Mouse (Mus musculus) hindbrain, embryonic 11.5 days (tissue): ENCODE data around the gene Gm5796. TPM values are rescaled to one million over a fixed set of nuclear protein-coding genes. Genes with fewer than 3 reads are reported as not detected.
"Not testable (repeated sequence)": the region's sequence is repeated elsewhere in the genome, so short reads cannot be mapped to it uniquely, and the experiment has no call there.

Experiments used
- ATAC-seq: fragments of 200-750 bp; cut with Nextera tagmentation; 2 replicates; pipeline ENCODE4 v1.8.0; 2017; ENCODE audit warnings: mild to moderate bottlenecking, moderate TSS enrichment, moderate library complexity; ENCODE audit not compliant: low FRiP score
- DNase-seq: peaks from one replicate; pipeline ENCODE4 v3.0.0-alpha.2; 2015; ENCODE audit warnings: low spot score
- H3K27ac ChIP-seq: fragments of 300-500 bp; sonication (generic); 2 replicates; pipeline ENCODE4 v1.5.1; 2014; ENCODE audit warnings: mild to moderate bottlenecking, low read depth, low read length
- H3K27me3 ChIP-seq: fragments of 300-500 bp; sonication (generic); 2 replicates; pipeline ENCODE4 v1.6.1; 2014; ENCODE audit warnings: mild to moderate bottlenecking, low read length, moderate library complexity, mixed read lengths; ENCODE audit not compliant: control insufficient read depth, insufficient read depth
- H3K36me3 ChIP-seq: fragments of 300-500 bp; sonication (generic); 2 replicates; pipeline ENCODE4 v1.6.1; 2014; ENCODE audit warnings: mild to moderate bottlenecking, low read length, moderate library complexity, mixed read lengths; ENCODE audit not compliant: control insufficient read depth, insufficient read depth
- H3K4me1 ChIP-seq: fragments of 300-500 bp; sonication (generic); replicated peaks from 2 replicates; pipeline ENCODE4 v1.6.1; 2014; ENCODE audit warnings: low read length, mixed read lengths; ENCODE audit not compliant: control insufficient read depth, insufficient read depth
- H3K4me2 ChIP-seq: fragments of 300-500 bp; sonication (generic); replicated peaks from 2 replicates; pipeline ENCODE4 v1.6.1; 2014; ENCODE audit warnings: mild to moderate bottlenecking, low read depth, low read length
- H3K4me3 ChIP-seq: fragments of 300-500 bp; sonication (generic); 2 replicates; pipeline ENCODE4 v1.5.1; 2014; ENCODE audit warnings: low read depth, low read length
- H3K9ac ChIP-seq: fragments of 300-500 bp; sonication (generic); 2 replicates; pipeline ENCODE4 v1.6.1; 2014; ENCODE audit warnings: low read depth, low read length
- H3K9me3 ChIP-seq: fragments of 300-500 bp; sonication (generic); 2 replicates; pipeline ENCODE4 v1.6.1; 2016; ENCODE audit warnings: low read length; ENCODE audit not compliant: control insufficient read depth
- WGBS: fragments of 180-500 bp; shearing (Covaris S2); extraction: QIAGEN DNeasy Blood & Tissue Kit; methylation state at CpG from one replicate; pipeline ENCODE4 v1.1.7; 2014; 5-methylcytosine and 5-hydroxymethylcytosine counted together
- polyA plus RNA-seq: library from polyadenylated mRNA; unstranded; fragments of >200 nt; fragmentation: Nextera tagmentation; extraction: Ambion mirVana; gene quantifications from 2 replicates; pipeline ENCODE4 v1.2.1, GENCODE M21; 2014

Gm5796 gene
- polyA plus RNA-seq: 0.31 and 0.66 TPM in 2 replicates

DNA sequence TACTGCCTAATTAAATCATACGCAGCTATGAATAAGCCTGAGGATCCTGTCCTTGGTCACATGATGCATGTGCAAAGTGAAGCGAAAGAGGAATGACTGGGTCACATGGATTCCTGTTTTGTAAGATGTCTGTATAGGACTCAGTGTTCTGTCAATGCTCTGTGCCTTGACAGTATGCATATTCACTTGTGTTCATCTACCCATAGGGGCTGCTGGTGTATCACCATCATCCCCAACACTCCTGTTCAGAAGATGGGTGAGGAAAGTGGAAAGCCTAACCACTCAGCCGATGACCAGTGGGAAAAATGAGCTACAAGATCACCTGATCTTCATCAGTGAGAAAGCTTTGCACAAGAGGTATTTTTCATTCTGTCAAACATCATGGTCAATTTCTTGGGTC, at the start of gene Gm5796:
TSS of gene Gm5796 (plus strand) at position 301 of the 400 bp plus-strand sequence.
- H3K27ac ChIP-seq, H3K9me3 ChIP-seq, H3K36me3 ChIP-seq, H3K4me2 ChIP-seq, H3K4me1 ChIP-seq, DNase-seq, ATAC-seq, H3K9ac ChIP-seq, H3K27me3 ChIP-seq, H3K4me3 ChIP-seq: not testable (repeated sequence)
- no CpG with 5 or more reads among the region's 3 CpGs for WGBS

DNA sequence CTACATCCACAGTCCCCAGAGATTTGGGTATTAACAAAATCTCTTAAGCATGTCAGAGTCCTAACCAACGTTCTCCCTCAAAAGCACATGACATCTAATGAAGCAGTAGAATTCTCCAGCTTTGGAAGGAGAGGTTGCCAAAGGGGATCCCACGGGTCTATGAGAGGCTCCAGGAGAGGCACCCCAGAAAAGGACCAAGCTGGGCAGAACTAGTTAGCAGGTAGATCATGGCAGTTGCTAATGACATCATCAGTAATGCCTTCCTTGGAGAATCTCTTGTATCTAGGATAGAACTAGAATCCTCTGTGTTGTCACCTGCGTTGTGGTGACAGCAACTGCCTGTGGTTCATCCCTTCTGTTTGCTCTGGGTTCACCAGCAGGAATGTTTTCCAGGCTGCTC, 25.6 kb upstream of the Gm5796 start, which contains the start of gene Gm3099:
TSS of gene Gm3099 (plus strand) at position 301 of the 400 bp plus-strand sequence.
- H3K27me3 ChIP-seq, DNase-seq, H3K27ac ChIP-seq, H3K4me1 ChIP-seq, H3K9ac ChIP-seq, ATAC-seq, H3K36me3 ChIP-seq, H3K9me3 ChIP-seq, H3K4me2 ChIP-seq, H3K4me3 ChIP-seq: not testable (repeated sequence)
- 91% methylated on average over 1 of the region's 3 CpGs for WGBS

DNA sequence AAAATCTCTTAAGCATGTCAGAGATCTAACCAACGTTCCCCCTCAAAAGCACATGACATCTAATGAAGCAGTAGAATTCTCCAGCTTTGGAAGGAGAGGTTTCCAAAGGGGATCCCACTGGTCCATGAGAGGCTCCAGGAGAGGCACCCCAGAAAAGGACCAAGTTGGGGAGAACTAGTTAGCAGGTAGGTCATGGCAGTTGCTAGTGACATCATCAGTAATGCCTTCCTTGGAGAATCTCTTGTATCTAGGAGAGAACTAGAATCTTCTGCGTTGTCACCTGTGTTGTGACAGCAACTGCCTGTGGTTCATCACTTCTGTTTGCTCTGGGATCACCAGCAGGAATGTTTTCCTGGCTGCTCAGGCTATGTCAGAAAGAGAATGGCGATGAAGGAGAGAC, 60.1 kb downstream of the Gm5796 start, which contains the start of gene Gm3115:
TSS of gene Gm3115 (plus strand) at position 301 of the 400 bp plus-strand sequence.
- not testable (repeated sequence) for ATAC-seq, H3K36me3 ChIP-seq, H3K4me2 ChIP-seq, DNase-seq, H3K27me3 ChIP-seq, H3K9me3 ChIP-seq, H3K9ac ChIP-seq, H3K27ac ChIP-seq, H3K4me3 ChIP-seq, H3K4me1 ChIP-seq
- WGBS: 81% methylated on average over 2 of the region's 3 CpGs

Other genes starting within 250 kb of the Gm5796 start
- gene Gm3002, start 213.9 kb upstream of the Gm5796 start, polyA plus RNA-seq: 0.64 and 1.6 TPM in 2 replicates
- gene Gm3033, start 177.7 kb upstream of the Gm5796 start, polyA plus RNA-seq: 0.17 TPM in 1 of 2 replicates, not detected in the other
- gene Gm2916, start 139.8 kb upstream of the Gm5796 start, polyA plus RNA-seq: 0.20 TPM in 2 replicates
- not detected in 2 replicates for gene Gm3029, start 92.2 kb upstream of the Gm5796 start, polyA plus RNA-seq
- gene Gm3095, start 60.4 kb upstream of the Gm5796 start, polyA plus RNA-seq: 0.15 and 0.36 TPM in 2 replicates
- not detected in 2 replicates for gene Gm3099, start 25.5 kb upstream of the Gm5796 start, polyA plus RNA-seq
- gene Gm3115, start 60.2 kb downstream of the Gm5796 start, polyA plus RNA-seq: not detected in 2 replicates
- 0.42 TPM in 1 of 2 replicates, not detected in the other for gene Gm8108, start 86.6 kb downstream of the Gm5796 start, polyA plus RNA-seq
- not detected in 2 replicates for gene Gm3127, start 141.1 kb downstream of the Gm5796 start, polyA plus RNA-seq
- gene Gm2974, start 158.6 kb downstream of the Gm5796 start, polyA plus RNA-seq: 1.5 and 1.7 TPM in 2 replicates
- gene Gm3138, start 225.7 kb downstream of the Gm5796 start, polyA plus RNA-seq: not detected in 2 replicates